Mouse (Mus musculus) C2C12 (cell line): Measurements from ENCODE around the gene Sox2.

Experiments used
- CEBPB ChIP-seq: IDR thresholded peaks from one replicate; pipeline ENCODE4 v1.6.1; 2011; ENCODE audit warnings: low read depth, mild to moderate bottlenecking, control low read depth, moderate library complexity
- CTCF ChIP-seq: IDR thresholded peaks from one replicate; pipeline ENCODE4 v1.5.1; 2011; ENCODE audit not compliant: control insufficient read depth, insufficient read depth, insufficient read length
- FOSL1 ChIP-seq: IDR thresholded peaks from one replicate; pipeline ENCODE4 v1.8.0; 2011; ENCODE audit warnings: mild to moderate bottlenecking, low read length; ENCODE audit not compliant: poor library complexity, insufficient read depth, severe bottlenecking
- MAX ChIP-seq: IDR thresholded peaks from one replicate; pipeline ENCODE4 v1.6.1; 2011; ENCODE audit warnings: mild to moderate bottlenecking, control low read depth
- MYOD1 ChIP-seq: IDR thresholded peaks from one replicate; pipeline ENCODE4 v1.6.1; 2011; ENCODE audit warnings: low read depth; ENCODE audit not compliant: control insufficient read depth, insufficient read length
- MYOG ChIP-seq: IDR thresholded peaks from one replicate; pipeline ENCODE4 v1.6.1; 2011; ENCODE audit not compliant: control insufficient read depth, insufficient read length; ENCODE audit errors: extremely low read depth
- USF1 ChIP-seq: IDR thresholded peaks from one replicate; pipeline ENCODE4 v1.6.1; 2011; ENCODE audit warnings: low read depth, mild to moderate bottlenecking, control low read depth, moderate library complexity

DNA sequence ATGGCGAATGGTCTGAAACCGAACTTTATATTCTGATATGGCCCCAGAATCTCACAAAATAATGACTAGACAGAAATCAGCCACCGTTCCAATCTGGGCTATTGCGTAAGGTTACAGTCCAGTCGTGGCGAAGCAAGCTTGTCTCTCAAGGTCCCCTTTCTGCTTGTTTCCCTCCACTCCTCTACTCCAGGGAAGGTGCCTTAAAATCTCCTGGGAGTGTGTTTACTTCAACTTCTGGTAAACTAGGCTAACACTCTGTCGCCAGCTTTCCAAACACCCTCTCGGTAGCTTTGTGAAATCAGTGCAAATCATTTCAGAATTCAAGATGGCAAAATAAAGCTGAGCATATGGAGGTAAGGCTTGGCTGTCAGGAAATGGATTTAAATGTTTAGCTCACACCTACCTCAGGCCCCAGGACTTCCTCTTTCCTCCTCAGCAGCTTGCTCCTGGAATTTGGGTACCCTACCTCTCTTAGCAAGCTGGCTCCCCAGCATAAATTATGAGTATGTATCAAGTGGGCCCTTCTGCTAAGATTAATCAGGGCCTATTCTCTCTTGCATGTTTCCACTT lies 8.8 kb downstream of the Sox2 start:
- TF ChIP-seq USF1 (no peak), CTCF (no peak), CEBPB (peak; percentile 9), FOSL1 (no peak), MYOG (no peak), MAX (no peak), MYOD1 (no peak)
